Mouse (Mus musculus) left cerebral cortex, postnatal 4 days (tissue): ENCODE data around the gene Mtrr. TPM values are rescaled to one million over a fixed set of nuclear protein-coding genes. Genes with fewer than 3 reads are reported as not detected.

Source experiments
- DNase-seq: peaks from one replicate; pipeline ENCODE4 v3.0.0-alpha.2; 2022
- intact Hi-C: fragments of 180-260 bp; cut with DNase I; formaldehyde crosslinking; loops from one replicate; pipeline ENCODE4 v1.15.1; 2025
- total RNA-seq, 2 experiments: library from RNA; stranded (reverse); gene quantifications; 2 replicates each; pipeline ENCODE4 v1.2.3; 2021

The Mtrr gene
- total RNA-seq = 10 to 100 TPM; 11.7 to 12.4 TPM

DNA sequence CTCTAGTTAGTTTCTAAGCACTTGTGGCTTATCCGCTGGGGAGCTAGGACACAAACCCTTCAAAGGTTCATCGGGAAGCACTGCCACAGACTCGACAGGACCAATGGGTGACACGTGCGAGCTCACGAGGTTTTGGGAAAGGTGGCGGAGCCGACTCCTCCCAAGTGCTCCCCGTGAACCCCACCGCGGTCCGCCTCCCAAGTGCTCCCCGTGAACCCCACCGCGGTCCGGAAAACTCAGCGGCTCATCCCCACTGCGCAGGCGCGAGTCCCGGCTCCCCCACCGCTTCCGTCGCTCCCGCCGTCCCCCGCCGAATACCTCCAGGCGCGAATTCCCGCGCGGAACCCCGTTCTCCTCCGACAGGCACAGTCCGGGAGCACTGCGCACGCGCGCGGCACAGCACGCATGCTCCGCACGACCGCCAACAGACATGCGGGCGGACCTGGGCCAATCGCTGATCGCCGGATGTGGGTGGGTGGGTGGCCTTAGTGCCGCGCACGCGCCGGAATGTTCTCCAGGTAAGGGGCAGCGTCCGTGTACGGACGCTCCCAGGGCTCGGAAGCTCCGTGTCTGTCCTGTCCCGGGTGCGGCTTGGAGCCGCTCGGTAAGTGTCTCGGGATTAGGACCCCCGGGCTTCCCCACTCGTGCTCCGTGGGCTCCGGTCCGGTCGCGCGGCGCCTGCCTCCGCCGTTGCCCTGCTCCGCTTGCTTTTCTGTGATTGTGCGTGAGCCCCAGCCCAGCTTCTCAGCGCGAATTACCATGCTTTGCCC is at the start of gene Mtrr, which contains the start of gene Fastkd3:
Mtrr (minus strand) TSS at position 403 of the 770 bp plus-strand sequence.
Fastkd3 (plus strand) TSS at position 488 of the 770 bp plus-strand sequence.
- peak; percentile 99 for DNase-seq
- intact Hi-C loops = no loop called here

DNA sequence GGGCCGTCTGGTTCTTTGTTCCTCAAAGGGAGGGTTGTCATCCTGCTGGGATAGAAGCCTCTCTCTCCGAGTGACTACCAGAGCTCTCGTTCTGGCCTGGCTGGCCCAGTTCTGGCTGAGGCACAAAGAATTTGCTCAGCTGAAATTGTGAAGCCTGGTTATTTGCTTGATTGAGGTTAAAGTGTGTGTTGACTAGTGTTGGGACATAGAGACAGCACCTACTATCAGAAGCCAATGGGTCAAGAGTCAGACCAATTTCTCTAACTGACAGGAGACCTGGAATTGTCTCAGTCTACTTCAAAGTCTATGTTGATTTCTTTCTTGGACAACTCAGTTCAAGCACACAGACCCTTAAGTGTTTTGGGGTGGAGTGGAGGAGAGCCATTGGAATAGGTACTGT is 45.1 kb upstream of the Mtrr start:
- no peak for DNase-seq
- intact Hi-C loops = no loop called here

DNA sequence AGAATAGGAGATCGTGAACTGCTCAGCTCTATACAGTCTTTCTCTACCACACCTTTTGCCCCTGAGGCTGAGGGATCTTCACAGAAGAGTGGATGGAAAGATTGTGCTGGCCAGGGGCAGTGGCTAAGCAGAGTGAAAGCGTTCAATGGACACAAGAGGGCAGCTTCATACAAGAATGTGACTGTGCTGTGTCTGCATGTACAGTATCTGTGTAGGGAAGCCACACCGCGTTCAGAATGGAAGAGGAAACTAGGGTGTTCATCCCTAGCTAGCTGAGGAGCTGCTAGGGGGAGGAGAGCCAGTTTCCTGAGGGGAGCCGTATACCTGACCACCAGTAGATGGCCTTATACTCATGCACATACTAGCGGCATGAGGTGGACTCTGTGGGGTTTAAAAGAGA is 40.8 kb upstream of the Mtrr start:
- intact Hi-C loops = loop anchor here (5.0 kb wide), 1 partner anchor 375 kb away; the partner anchor contains the start of gene Adcy2

DNA sequence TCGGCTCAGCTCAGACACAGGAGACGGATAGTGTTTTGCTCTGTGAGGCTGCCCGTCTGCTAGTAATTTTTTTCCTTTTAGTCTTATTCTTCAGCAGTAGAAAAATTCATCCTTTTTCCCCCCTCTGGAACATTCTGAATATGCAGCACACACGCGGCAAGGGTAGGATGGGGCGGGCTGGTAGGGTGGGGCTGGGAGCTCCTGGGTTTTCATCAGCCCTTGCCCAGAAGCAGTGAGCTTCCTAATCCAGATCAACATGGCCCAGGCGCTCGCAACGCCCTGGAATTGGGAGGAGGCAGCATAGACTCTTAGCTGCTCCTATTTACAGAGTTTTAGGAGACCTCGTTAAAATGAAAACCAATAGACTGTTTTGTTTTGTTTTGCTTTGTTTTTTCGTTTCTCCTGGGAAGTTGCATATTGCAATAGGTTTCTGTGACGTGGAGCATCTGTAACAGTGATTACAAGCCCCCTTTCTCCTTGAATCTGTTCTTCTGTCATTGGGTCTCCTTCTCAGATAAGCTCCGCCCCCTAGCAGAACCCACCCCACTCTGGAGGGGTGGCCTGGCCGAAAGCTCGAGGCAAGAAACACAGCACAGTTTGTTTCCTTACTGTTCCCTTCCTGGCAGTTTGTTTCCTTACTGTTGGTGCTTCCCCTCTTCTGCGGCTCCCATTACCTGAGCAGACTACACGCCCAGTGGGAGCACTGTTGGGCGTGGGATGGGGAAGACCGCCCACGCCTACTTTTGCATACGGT is 25.9 kb upstream of the Mtrr start:
- intact Hi-C loops = loop anchor here (10.0 kb wide), 1 partner anchor 397 kb away; no protein-coding TSS in a partner anchor
- no peak for DNase-seq

More for the DNA sequence above, 40.8 kb upstream of the Mtrr start:
- DNase-seq = peak; percentile 17

DNA sequence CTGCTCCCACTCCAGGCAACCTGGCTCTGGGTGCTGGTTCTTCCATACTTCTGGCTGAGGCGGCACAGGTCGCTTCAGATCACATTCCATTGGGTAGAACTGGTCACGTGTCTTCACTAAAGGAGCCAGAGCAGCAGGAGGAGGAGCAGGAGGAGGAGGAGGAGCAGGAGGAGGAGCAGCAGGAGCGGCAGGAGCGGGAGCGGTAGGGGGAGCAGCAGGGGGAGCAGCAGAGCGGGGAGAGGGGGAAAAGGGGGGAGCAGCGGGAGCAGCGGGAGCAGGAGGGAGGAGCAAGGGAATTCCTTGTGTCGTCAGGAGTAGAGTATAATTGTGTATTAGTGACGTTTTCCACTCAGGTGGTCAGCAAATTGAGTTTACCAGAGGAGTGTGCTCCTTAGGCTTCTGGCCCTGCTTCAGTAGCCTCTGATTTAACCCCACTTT is 23.8 kb upstream of the Mtrr start:
- peak; percentile 24 for DNase-seq

DNA sequence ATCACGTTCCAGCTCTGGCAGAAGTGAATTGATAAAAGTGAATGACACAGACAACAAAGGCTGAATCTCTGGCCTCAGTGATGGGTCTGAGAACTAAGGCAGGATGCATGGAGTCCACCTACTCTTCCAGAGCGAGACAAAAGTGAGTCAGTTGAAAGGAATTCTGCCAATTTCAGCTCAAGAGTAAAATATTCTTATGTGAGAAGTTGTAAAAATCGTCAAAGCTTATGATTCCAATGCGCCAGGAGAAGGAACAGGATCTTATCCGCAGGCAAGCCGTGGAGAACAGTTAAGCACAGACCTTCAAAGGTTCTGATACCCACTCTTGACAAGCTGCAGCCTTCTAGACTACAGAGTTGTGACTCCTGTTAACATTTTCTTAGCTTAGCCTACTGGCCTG is 21.1 kb upstream of the Mtrr start:
- DNase-seq = no peak
- intact Hi-C loops = loop anchor here (5.0 to 10.0 kb wide), 2 partner anchors 402 to 859 kb away; no protein-coding TSS in a partner anchor

More for the DNA sequence above, 23.8 kb upstream of the Mtrr start:
- intact Hi-C loops = loop anchor here (10.0 kb wide), 1 partner anchor 399 kb away; no protein-coding TSS in a partner anchor

DNA sequence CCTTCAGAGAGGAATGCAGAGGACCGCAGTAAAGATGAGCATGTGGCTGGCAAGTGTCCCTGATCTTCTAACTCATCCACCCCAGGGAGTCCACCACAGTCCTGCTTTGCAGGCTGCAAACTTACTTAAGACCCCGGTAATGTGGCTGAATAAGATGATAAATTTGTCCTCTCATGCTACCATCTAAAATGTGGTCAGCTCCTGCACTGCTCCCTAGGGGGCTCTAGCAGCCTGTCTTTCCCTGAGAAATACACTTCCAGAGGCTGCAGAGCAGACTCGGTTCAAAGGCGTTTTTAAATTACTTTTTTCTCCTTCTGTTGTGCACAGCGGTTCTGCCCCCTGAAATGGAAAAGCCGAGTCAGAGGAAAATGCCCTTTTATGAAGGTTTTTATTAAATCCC is 19.2 kb upstream of the Mtrr start:
- intact Hi-C loops = loop anchor here (5.0 to 10.0 kb wide), 2 partner anchors 404 to 861 kb away; no protein-coding TSS in a partner anchor
- peak; percentile 39 for DNase-seq

DNA sequence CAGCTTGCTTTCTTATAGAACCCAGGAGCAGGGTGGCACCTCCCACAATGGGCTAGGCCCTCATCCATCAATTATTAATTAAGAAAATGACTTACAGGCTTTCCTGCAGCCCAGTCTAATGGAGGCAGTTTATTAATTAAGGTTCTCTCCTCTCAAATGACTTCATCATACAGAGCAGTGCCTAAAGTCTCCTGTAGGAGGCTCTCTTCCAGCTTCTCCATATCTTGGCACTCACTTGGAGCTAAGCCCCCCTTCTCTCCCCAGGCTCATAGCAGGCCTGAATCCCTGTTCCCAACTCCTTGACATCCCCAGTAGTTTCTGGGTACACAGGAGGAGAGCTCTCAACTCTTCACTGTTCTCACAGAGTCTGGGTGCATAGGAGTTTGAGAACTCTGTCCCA is 17.0 kb upstream of the Mtrr start:
- intact Hi-C loops = loop anchor here (5.0 kb wide), 1 partner anchor 883 kb away; no protein-coding TSS in a partner anchor
- no peak for DNase-seq

DNA sequence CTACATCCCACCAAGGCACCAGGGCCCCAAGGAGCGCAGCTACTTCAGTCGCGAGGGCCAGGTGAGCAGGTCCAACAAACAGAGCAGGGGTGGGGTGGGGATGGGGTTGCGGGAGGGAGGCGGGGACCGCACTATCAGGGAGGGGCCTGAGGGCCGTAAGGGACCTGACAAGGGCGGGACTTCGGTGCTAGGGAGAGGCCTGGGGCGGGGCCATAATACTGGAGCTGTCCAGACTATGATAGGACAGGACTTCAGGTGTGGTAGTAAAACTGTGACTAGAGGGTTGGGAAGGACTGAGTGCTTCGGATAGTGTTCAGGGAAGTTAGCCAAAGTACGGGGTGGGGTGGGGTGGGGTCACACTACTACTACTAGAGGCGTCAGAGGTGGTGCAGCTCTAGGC is 15.7 kb upstream of the Mtrr start:
- intact Hi-C loops = loop anchor here (5.0 kb wide), 1 partner anchor 885 kb away; no protein-coding TSS in a partner anchor
- no peak for DNase-seq

DNA sequence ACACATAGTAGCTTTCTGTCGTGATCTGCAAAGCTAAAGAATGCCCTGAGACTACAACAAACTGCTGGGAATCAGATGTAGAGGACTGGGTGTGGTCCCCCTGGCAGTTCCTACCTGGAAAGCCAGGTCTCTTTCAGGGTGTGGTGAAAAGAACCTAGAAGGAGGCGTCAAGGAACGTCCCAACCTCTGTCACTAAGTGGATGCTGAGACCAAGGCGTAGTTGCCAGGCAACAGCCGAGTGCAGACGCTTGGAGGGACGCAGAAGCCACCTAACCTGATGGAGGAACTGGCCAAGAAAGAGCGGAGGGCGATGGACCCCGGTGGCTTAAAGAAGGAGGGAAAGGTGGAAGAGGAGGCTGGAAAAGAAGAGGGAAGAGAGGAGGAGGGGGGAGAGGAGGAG is 15.2 kb upstream of the Mtrr start, which contains the start of gene 1700001L19Rik:
1700001L19Rik (plus strand) TSS at position 223 of the 400 bp plus-strand sequence.
- intact Hi-C loops = loop anchor here (5.0 kb wide), 1 partner anchor 885 kb away; no protein-coding TSS in a partner anchor
- no peak for DNase-seq

DNA sequence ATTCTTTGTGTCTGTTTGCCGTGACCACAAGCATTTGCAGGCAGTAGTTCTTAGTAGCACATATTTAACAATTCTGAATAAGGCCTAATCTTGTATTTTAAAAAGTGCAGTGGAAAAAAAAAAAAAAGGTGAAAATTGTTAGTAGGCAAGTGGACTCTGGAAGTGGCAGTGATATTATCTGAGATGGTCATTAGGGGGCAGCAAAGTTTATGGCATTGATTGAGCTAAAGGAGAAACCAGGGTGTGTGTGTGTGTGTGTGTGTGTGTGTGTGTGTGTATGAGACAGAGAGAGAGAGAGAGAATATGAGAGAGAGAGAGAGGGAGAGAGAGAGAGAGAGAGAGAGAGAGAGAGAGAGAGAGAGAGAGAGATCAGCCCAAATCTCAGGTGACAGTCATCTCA is 11.8 kb upstream of the Mtrr start:
- intact Hi-C loops = no loop called here
- DNase-seq = no peak

DNA sequence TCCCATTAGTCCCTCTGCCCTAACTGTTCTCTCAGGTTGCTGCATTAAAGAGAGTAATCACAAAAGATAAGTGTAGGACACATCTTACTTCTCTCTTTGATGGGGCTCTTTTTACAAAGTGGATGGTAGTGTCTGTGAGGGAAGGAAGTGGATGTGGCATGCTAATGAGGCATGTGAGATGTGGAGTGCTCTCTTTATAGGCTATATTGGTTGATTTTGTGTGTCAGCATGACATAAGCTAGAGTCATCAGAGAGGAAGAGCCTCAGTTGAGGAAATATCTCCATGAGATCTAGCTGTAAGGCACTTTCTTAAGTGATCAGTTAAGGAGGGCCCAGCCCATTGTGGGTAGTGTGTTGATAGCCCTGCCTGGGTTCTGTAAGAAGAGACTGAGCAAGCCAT is 6.4 kb upstream of the Mtrr start:
- intact Hi-C loops = no loop called here

DNA sequence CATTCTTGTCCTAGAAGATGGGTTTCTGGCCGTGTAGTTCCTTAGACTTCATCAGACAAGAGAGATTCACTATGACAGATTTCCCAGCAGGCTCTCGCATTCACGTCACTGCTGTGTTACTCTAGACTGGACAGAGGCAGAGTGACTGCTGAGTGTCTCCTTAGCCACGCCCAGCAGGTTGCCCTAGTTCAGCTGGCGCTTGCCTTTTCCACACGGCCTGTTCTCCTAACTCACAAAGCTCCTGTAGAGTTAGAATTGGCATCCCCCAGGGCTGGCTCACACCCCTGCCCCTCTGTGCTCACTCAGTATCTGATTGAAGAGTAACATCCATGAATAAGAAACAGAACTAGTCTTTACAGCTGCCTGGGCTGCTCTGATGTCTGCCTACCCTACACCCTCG is 3.5 kb upstream of the Mtrr start:
- intact Hi-C loops = no loop called here
- DNase-seq = no peak

More for the DNA sequence above, 6.4 kb upstream of the Mtrr start:
- DNase-seq = no peak

DNA sequence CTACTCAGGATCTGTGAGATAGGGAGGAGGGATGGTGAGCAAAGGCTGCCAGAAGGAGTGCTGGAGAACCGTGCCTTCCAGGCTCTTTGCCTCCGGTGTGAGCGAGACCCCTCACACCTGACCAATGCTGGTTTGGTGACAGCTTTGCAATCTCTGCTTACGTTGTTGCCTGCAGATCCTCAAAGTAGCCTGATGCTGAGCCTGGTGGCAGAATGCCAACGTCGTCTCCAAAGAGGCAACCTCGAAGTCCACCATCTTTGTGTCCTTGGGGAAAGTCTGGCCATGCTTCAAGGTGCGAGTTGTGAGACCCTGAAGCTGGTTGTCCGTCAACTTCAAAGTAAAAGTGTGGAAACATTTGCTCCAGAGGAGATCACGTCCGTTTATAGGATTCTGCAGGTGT is 2.0 kb upstream of the Mtrr start:
- no peak for DNase-seq
- intact Hi-C loops = no loop called here

DNA sequence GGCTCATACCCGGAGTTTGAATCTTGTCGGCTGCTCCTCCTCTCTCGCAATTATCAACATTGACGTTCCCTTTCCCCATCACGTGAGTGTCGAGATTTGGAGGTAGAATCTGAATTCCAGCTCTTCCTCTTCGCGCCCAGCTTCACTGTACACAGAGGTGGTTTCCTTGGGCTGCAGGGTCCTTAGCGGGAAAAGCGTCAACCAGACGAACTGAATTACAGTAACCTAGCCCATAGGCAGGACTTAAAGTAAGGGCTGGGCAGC is 500 bp upstream of the Mtrr start:
- DNase-seq = no peak
- intact Hi-C loops = no loop called here

DNA sequence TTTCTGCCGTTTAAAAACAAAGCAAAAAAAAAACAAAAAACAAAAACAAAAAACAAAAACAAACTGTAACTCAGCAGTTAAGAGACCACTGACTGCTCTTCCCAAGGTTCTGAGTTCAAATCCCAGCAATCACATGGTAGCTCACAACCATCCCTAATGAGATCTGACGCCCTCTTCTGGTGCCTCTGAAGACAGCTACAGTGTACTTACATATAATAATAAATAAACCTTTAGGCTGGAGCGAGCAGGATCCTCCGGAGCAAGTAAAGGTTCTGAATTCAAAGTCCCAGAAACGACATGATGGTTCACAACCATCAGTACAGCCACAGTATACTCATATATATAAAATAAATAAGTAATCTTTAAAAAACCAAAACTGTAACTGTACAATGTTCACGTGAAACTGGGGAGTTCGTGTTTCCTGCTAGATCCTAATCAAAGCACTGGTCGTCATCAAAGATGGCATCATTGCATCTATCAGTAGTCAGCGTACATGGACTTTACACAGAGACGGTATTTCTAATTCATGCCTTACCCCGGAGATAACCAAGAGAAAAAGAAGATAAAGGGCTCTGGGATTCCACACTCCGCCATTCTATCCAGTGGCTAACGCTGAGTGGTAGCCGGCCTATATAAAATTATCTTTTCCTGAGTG is 736 bp downstream of the Mtrr start:
- intact Hi-C loops = no loop called here
- DNase-seq = no peak

DNA sequence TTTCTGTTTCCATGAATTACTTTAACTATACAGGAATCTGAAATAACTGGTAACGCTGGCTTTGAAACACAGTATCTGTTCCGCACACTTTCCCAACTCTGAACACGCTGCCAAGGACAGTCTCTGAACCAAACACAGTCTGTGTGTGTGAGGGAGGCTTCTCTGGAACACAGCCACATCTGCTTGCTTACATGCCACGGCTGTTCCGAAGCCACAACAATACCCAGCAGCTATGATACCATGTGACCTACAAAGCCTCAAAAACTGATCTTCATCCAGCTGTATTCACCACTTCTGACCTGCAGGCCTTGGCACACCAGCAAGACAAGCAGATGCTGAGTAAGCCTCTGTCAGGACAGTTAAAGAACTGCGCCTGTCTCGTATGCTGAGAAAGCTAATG is 4.0 kb downstream of the Mtrr start:
- intact Hi-C loops = no loop called here
- DNase-seq = no peak

DNA sequence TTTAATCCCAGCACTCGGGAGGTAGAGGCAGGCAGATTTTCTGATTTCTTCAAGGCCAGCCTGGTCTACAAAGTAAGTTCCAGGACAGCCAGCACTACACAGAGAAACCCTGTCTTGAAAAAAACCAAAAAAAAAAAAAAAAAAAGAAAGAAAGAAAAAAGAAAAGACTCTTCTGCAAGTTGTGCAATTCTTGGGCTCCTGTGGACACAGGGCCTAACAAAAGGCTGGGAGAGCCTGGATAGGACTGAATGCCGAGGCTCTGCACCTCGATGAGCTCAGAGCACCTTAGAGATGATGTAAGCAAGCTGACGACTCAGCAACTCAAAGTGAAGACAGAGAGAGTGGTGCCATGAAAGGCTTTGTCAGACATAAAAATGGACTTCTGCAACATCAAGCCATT is 7.6 kb downstream of the Mtrr start:
- intact Hi-C loops = no loop called here
- no peak for DNase-seq

DNA sequence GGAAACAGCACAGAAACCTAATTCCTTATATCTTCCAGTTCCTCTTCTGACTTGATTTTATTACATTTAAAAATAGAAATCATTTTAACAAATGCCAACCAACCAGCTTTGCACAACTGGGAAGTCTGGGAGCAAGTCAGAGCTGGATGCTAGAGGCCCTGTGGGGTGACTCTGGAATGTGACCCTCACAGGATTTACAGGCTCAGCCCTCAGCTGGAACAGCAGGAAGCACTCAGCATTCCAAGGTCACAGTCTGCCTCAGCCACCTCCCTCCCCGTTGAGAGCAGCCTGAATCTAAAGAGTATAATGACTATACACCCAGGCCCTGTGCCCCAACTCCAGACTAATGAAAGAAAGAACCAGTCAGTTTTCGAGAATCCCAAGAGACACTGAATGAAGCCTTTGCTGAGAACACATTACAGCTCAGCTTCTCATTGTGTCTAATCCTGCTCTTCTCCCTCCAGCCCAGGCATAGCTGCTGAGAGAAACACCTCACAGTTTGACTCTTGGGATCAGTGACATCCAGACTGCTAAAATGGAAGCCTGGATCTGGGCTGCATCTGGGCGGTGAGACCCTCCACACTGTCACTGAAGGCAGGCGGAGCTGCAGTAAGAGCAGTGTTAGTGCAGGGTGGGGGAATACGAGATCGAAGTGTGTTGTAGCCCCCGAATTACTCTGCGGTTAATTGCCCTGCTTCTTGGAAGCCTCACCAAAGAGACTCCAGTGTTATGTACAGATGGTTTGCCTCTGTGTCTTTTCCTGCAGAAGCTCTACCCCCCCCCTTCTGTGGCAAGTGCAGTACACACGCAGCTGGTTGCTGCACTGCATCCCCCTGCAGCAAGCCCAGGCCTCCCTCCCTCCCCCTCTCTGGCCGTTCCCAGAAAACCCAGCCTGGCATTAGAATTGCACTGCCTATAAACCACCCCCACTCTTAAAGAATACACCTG is 8.7 kb downstream of the Mtrr start:
- no peak for DNase-seq
- intact Hi-C loops = no loop called here

DNA sequence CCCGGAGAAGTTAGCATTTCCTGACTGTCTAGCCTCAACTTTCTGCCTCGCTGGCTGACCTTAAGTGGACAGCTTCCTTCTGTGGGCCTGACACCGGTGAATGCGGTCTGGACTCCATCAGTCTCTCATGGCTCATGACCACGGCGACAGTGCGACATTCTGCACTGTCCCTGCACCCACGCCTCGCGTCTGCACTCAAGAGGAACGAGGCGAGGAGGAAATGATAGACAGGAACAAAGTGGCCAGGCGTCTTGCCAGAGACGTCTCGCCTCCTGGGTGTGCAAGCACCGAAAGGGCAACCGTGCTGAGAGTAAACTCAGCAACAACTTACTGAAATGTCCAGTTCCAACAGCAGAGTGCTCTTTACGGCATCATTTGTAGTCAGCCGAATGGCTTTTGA is 9.7 kb downstream of the Mtrr start:
- intact Hi-C loops = no loop called here
- no peak for DNase-seq
